Mouse (Mus musculus) cerebellum, postnatal 36 days (tissue): ENCODE measurements around the gene Lrp8.

Experiments used
- DNase-seq, 2 experiments: peaks; one replicate each; pipeline ENCODE4 v3.0.0; 2021 to 2022; ENCODE audit warnings: mixed read lengths in 2 of 2

Gene Lrp8

GRCm38 (mm10) chr4:107802185-107802449, at the start of gene Lrp8:
Gene Lrp8 (plus strand): TSS chr4:107802261.
- peak in 1 of 2 experiments; percentile 80 for DNase-seq

DNA sequence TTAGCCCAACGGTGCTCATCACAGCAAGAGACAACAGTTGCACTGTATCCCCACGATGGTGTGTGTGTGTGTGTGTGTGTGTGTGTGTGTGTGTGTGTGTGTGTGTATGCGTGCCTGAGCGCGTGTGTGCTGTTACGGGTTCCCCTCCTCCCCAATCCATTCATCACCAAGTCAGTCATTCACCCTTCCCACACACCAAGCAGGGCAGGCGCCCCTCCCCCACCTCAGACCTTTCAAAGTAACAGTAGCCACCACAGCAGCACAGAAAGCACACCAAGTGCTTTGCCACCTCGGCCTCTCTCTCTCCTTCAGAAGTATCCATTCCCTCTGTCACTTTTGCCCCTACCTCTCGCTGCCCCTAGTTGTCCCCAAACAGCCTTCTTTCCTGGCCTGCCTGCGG, 45.8 kb upstream of the Lrp8 start:
- no peak for DNase-seq

DNA sequence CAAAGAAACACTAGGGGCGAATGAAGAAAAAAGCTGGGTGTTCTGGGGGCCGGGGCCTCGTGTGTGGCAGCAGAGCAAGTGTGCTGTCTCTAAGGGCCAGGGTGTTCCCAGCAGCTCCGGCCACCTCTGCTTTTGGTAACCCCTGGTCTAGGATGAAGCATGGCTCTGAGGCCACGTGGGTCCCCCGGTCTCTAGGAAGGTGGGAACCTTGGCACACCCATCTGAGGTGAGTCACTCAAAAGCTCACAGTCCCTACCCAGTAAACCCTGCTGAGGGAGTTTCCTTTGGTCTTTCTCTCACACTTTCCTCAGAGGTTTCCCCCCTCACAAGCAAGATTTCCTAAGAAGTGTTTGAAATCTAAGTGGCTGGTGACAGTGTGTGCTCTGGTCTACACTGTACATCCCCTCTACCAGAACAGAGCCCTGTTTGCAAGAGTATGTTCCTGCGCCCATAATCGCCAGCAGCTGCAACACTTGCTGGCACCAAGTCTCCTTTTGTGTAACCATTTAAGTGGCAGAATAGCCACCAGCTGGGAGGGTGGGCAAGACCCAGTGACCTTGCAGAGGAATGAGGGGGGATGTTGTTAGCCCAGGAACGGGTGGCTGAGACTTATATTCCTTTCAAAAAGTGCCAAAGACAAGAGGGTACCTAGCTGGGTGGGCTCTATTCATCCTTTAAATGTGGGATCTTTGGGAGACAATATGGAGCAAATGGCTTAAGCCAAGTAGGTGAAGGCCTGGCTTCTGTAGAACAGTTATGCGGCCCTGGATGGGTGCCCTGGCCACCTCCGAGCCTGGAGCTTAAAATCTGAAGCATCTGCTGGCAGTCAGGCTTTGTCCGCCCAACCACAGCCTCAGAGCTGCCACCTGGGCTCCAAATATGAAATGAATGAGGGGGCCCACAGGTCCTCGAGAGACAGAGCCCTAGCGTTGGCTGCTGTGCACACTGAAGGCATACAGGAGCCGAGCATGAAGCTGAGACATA, 44.3 kb upstream of the Lrp8 start:
- DNase-seq = peak in 1 of 2 experiments; percentile 18

DNA sequence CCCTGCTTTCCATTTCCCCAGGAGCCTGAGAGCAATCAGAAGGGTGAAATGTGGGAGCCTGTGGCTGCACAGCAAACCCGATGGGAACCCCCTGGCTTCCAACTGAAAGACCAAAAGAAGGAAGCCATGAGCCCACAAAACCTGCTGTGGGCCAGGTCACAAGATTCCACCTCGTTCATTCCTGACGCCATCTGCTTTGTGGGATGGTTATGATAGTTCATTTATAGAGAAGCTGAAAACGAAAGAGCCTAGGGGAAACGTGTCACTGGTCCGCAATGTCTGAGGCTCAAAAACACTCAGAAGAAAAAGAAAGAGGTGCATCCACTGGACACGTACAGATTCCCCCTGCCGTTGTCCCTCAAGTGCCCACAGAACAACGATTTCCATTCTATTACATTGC, 43.1 kb upstream of the Lrp8 start:
- DNase-seq = no peak

- no peak for DNase-seq
These were observed 39.1 kb upstream of the Lrp8 start for GRCm38 (mm10) chr4:107763001-107763400.

DNA sequence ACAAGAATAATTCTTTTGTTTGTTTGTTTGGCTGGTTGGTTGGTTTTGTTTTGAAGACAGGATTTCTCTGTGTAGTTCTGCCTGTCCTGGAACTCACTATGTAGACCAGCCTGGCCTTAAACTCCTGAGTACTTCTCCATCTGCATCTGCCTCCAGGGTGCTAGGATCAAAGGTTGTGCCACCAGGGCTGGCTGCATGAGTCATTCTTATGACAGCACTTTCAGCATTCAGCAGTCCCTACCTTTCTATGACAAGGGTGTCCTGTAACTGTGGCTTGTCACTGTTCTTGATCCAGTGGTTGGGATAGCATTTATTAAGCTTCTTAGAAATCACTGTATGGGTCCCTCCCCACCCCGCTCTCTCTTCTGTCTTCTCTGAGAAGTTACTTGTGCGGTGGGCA, 38.5 kb upstream of the Lrp8 start:
- no peak for DNase-seq

DNA sequence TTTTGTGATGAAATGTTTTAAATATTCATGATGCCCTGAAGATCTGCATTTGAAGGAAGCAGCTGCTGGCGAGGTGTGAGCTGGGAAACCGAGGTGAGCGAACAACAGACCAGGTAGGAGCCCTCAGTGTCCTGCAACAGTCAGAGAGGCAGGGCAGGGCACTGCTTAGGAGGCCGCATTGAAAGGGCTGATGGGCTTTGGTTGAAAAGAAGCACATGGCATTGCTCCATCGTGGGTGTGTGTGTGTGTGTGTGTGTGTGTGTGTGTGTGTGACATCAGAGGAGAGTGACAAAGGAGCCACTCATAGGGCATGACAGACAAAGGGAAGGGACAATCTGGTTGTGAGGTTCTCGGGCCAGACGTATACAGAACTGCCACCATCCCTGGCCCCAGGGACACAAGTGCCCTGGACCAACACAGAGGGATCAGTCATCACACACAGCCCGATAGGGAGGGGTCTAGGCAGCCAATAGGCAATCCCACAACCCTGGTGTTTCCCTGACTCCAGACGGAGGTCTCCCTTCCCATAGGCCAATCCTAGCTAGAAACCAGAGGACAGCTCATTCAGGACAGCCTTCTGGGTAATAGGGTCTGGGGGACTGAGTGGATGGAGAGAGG, 36.8 kb upstream of the Lrp8 start:
- no peak for DNase-seq

- DNase-seq = no peak
These were observed 35.9 kb upstream of the Lrp8 start for GRCm38 (mm10) chr4:107766182-107766581.

GRCm38 (mm10) chr4:107772122-107772825, 29.8 kb upstream of the Lrp8 start:
- DNase-seq = no peak

- no peak for DNase-seq
These were observed 27.2 kb upstream of the Lrp8 start for GRCm38 (mm10) chr4:107774868-107775267.

DNA sequence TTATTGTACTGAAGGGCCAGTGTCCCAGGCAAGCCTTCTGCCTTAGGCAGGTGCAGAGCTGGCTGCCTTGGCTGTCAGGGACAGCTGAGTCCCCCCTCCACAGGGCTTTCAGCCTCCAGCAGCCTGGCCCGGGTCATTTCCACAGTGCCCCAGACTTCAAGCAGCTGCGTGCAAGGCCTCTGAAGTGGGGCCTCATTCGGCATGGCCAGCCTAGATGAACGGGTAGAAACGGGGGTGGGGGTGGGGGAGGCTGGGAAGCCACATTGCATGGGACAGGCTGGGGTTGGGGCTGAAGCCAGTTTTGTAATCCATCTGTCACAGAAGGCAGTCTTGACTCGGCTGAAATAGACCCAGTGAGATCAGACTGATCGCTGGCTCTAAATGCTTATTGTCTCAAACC, 26.4 kb upstream of the Lrp8 start:
- no peak for DNase-seq

GRCm38 (mm10) chr4:107776990-107777673, 24.9 kb upstream of the Lrp8 start:
- no peak for DNase-seq

DNA sequence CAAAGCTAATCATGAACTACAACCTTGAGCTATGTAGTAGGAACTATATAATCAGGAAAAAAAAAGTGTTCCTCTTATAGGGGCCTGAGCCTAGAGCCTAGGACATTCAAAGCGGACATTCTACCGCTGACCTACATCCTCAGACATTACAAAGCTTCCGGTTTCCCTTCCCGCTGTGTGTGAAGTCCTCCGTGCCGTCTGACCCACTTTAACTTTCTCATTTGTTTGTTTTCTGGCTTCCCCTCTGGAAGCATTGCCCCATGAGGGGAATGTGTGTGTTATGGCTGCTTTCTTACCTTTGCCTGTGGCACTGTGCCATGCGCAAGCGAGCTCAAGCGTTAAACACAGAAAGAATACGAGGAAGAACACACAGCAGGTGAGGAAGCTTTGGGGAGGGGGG, 18.5 kb upstream of the Lrp8 start:
- DNase-seq = no peak

- DNase-seq = no peak
These were observed 13.2 kb upstream of the Lrp8 start for GRCm38 (mm10) chr4:107788841-107789240.

GRCm38 (mm10) chr4:107800801-107801200, 1.3 kb upstream of the Lrp8 start:
- peak in 1 of 2 experiments; percentile 7 for DNase-seq

DNA sequence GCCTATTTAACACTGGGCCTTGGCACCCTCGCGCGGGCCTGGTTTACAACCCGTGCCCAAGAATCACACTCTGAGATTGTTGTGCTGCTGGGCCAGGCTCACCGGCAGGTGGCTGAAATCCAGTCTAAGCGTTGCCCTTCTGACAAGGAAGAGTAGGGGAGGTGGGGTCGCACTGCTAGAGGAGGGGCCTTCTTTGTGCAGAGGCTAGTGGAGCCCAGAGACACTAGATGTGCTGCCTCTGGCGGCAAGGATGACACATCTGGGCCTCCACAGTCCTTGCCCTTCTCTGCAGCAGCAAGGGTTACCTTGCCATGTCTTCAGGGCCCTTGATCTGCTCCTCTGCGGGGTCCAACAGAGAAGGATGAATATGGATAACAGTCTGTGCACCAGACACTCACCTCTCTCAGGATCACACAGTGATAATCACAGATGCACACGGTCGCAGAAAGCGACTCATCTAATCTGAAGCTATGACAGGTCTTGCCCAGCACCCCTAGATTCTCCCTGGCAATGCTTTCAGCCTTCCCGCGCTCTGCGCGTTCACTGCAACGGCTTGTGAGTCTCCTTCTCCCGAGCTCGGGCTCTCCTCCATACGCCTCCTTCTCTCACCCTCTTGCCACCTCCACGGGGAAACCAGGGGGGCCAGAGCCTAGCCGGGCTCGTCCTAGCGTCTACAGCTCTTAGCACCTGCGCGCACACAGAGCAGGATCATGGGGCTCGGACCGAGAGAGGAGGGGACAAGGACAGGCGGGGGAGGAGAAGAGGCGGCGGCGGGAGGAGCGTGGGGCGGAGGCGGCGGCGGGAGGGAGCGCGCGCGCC, 486 bp upstream of the Lrp8 start:
- peak in 1 of 2 experiments; percentile 89 for DNase-seq

DNA sequence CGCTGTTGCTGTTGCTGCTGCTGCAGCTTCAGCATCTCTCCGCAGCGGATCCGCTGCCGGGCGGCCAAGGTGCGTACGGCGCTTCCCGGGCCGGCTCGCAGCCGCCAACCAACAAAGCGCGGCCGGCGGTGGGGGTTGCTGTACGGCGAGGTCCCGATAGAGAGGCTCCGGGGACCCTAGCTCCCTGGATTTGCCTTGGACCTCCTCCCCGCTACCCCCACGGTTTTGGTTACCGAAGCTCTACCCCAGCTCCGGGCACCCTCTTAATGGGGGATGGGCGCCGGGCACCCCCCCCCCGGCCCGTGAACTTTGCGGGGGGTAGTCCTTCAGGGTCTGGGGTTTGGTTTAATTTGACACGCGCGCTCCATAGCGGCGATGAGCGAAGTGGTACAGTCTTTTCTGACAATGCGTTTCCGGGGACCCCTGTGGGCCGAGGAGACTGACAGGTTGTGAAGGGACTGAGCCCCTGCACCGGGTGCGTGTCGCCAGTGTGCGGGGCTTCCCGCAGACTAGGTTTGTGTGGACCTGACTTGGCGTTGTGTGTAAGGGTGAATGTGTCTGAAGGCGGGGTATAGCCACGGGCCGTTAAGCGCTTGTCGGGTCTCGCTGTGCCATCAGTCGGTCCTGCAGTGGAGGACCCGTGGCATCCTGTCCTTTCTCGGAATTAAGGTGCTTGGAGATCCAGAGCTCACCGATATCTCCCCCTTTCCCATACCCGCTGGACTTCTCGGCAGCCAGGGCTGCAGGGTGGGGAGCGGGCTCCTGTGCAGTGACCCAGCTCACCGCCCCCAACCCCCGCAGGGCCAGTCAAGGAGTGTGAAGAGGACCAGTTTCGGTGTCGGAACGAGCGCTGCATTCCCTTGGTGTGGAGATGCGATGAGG, 630 bp downstream of the Lrp8 start:
- peak; percentile 44 to 47 for DNase-seq

- peak; percentile 68 to 78 for DNase-seq
These were observed 1.5 kb downstream of the Lrp8 start for GRCm38 (mm10) chr4:107803351-107804106.

- DNase-seq = no peak
These were observed 3.4 kb downstream of the Lrp8 start for GRCm38 (mm10) chr4:107805491-107805890.

- DNase-seq = no peak
These were observed 5.7 kb downstream of the Lrp8 start for GRCm38 (mm10) chr4:107807796-107808195.
